Mouse (Mus musculus) neural tube, embryonic 15.5 days (tissue): Measurements from ENCODE around the gene Slc25a19. TPM values are rescaled to one million over a fixed set of nuclear protein-coding genes. Genes with fewer than 3 reads are reported as not detected.
A peak's percentile ranks its signal among the peaks of the same experiment; 100 is the strongest.

ENCODE experiments used
- ATAC-seq: fragments of 200-750 bp; cut with Nextera tagmentation; 2 replicates; pipeline ENCODE4 v1.8.0; 2017; ENCODE audit warnings: mild to moderate bottlenecking, moderate TSS enrichment, moderate library complexity; ENCODE audit not compliant: low FRiP score
- H3K27ac ChIP-seq: fragments of 300-500 bp; sonication (generic); replicated peaks from 2 replicates; pipeline ENCODE4 v1.5.1; 2015; ENCODE audit warnings: mild to moderate bottlenecking, inconsistent platforms
- H3K27me3 ChIP-seq: fragments of 300-500 bp; sonication (generic); replicated peaks from 2 replicates; pipeline ENCODE4 v1.6.1; 2015; ENCODE audit warnings: inconsistent platforms
- H3K36me3 ChIP-seq: fragments of 300-500 bp; sonication (generic); 2 replicates; pipeline ENCODE4 v1.6.1; 2015; ENCODE audit warnings: inconsistent platforms
- H3K4me1 ChIP-seq: fragments of 300-500 bp; sonication (generic); 2 replicates; pipeline ENCODE4 v1.6.1; 2015; ENCODE audit warnings: inconsistent platforms
- H3K4me2 ChIP-seq: fragments of 300-500 bp; sonication (generic); 2 replicates; pipeline ENCODE4 v1.6.1; 2015; ENCODE audit warnings: inconsistent platforms, mild to moderate bottlenecking, moderate library complexity
- H3K4me3 ChIP-seq: fragments of 300-500 bp; sonication (generic); replicated peaks from 2 replicates; pipeline ENCODE4 v1.5.1; 2015; ENCODE audit warnings: mild to moderate bottlenecking, inconsistent platforms
- H3K9ac ChIP-seq: fragments of 300-500 bp; sonication (generic); replicated peaks from 2 replicates; pipeline ENCODE4 v1.6.1; 2015; ENCODE audit warnings: mild to moderate bottlenecking, inconsistent platforms
- H3K9me3 ChIP-seq: fragments of 300-500 bp; sonication (generic); replicated peaks from 2 replicates; pipeline ENCODE4 v1.6.1; 2016; ENCODE audit warnings: inconsistent platforms
- WGBS: fragments of 180-500 bp; shearing (Covaris S2); methylation state at CpG from one replicate; pipeline ENCODE4 v1.1.7; 2015; ENCODE audit warnings: mixed read lengths; 5-methylcytosine and 5-hydroxymethylcytosine counted together
- polyA plus RNA-seq: library from polyadenylated mRNA; unstranded; fragments of >200 nt; fragmentation: Nextera tagmentation; extraction: Ambion mirVana; gene quantifications from 2 replicates; pipeline ENCODE4 v1.2.1, GENCODE M21; 2015

The Slc25a19 gene
- polyA plus RNA-seq, result 49.0 and 52.8 TPM in 2 replicates

- H3K4me3 ChIP-seq, result peak within 1 kb of the TSS; percentile 80
- H3K27ac ChIP-seq, result peak within 1 kb of the TSS; percentile 73
- H3K9me3 ChIP-seq, result no peaks in the 10 kb centered on the region
- ATAC-seq, result peak; percentile 99
- no peaks in the 10 kb centered on the region for H3K27me3 ChIP-seq
- peaks cover 25% of the 10 kb centered on the region for H3K4me1 ChIP-seq
- WGBS, result under 1% methylated on average over 47 of the region's 47 CpGs
- H3K9ac ChIP-seq, result peak within 1 kb of the TSS; percentile 66
- H3K4me2 ChIP-seq, result peak within 1 kb of the TSS; percentile 90
- peaks cover 8% of the 10 kb centered on the region for H3K36me3 ChIP-seq
Measured at GRCm38 (mm10) chr11:115627705-115628464, at the start of gene Slc25a19. Slc25a19 (minus strand) TSS chr11:115628295.

- no peak overlapping the region for H3K27ac ChIP-seq
- no peak overlapping the region for H3K4me3 ChIP-seq
- H3K36me3 ChIP-seq, result peaks cover 15% of the 10 kb centered on the region
- no peak overlapping the region for H3K9ac ChIP-seq
- 97% methylated on average over 3 of the region's 3 CpGs for WGBS
- no peaks in the 10 kb centered on the region for H3K27me3 ChIP-seq
- no peak for ATAC-seq
- no peak overlapping the region for H3K4me2 ChIP-seq
- H3K4me1 ChIP-seq, result peaks cover 8% of the 10 kb centered on the region
- no peaks in the 10 kb centered on the region for H3K9me3 ChIP-seq
Measured at GRCm38 (mm10) chr11:115677511-115677910, 49.4 kb upstream of the Slc25a19 start.

GRCm38 (mm10) chr11:115676738-115677137, 48.6 kb upstream of the Slc25a19 start:
- Histone ChIP-seq H3K4me2 (no peak overlapping the region), H3K9ac (no peak overlapping the region), H3K27me3 (no peaks in the 10 kb centered on the region), H3K9me3 (no peaks in the 10 kb centered on the region), H3K27ac (no peak overlapping the region), H3K36me3 (peaks cover 15% of the 10 kb centered on the region), H3K4me1 (peaks cover 12% of the 10 kb centered on the region), H3K4me3 (no peak overlapping the region)
- no peak for ATAC-seq
- WGBS, result 93% methylated on average over 8 of the region's 8 CpGs

GRCm38 (mm10) chr11:115674235-115674865, 46.3 kb upstream of the Slc25a19 start:
- no peak overlapping the region for H3K9ac ChIP-seq
- ATAC-seq, result no peak
- no peak overlapping the region; the same call in 1 of the 2 replicates for H3K27ac ChIP-seq
- WGBS, result 67% methylated on average over 9 of the region's 9 CpGs
- no peak overlapping the region for H3K4me2 ChIP-seq
- no peaks in the 10 kb centered on the region for H3K27me3 ChIP-seq
- H3K4me3 ChIP-seq, result no peak overlapping the region
- peaks cover 23% of the 10 kb centered on the region for H3K4me1 ChIP-seq
- no peaks in the 10 kb centered on the region for H3K9me3 ChIP-seq
- H3K36me3 ChIP-seq, result peaks cover 15% of the 10 kb centered on the region

- H3K4me1 ChIP-seq, result peaks cover 26% of the 10 kb centered on the region
- H3K36me3 ChIP-seq, result peaks cover 12% of the 10 kb centered on the region
- no peak overlapping the region for H3K4me2 ChIP-seq
- H3K9me3 ChIP-seq, result no peaks in the 10 kb centered on the region
- ATAC-seq, result no peak
- no peak overlapping the region for H3K27ac ChIP-seq
- H3K4me3 ChIP-seq, result no peak overlapping the region
- H3K27me3 ChIP-seq, result no peaks in the 10 kb centered on the region
- no peak overlapping the region for H3K9ac ChIP-seq
- WGBS, result 85% methylated on average over 9 of the region's 9 CpGs
Measured at GRCm38 (mm10) chr11:115673471-115674234, 45.6 kb upstream of the Slc25a19 start.

- ATAC-seq, result no peak
- Histone ChIP-seq H3K4me1 (peaks cover 26% of the 10 kb centered on the region), H3K27ac (no peak overlapping the region), H3K4me2 (no peak overlapping the region), H3K36me3 (peaks cover 4% of the 10 kb centered on the region; the same call in 1 of the 2 replicates), H3K27me3 (no peaks in the 10 kb centered on the region), H3K4me3 (no peak overlapping the region), H3K9me3 (no peaks in the 10 kb centered on the region), H3K9ac (no peak overlapping the region)
- WGBS, result 83% methylated on average over 7 of the region's 7 CpGs
Measured at GRCm38 (mm10) chr11:115672226-115672987, 44.3 kb upstream of the Slc25a19 start.

- WGBS, result 23% methylated on average over 5 of the region's 5 CpGs
- Histone ChIP-seq H3K36me3 (no peaks in the 10 kb centered on the region), H3K9me3 (no peaks in the 10 kb centered on the region), H3K4me2 (no peak overlapping the region), H3K27me3 (no peaks in the 10 kb centered on the region), H3K4me3 (no peak overlapping the region), H3K4me1 (peaks cover 26% of the 10 kb centered on the region), H3K27ac (0 out of 2 replicates have a peak overlapping the region, but pooled peaks have one; percentile 14), H3K9ac (no peak overlapping the region)
- ATAC-seq, result no peak
Measured at GRCm38 (mm10) chr11:115670451-115671050, 42.5 kb upstream of the Slc25a19 start.

- Histone ChIP-seq H3K27ac (no peak overlapping the region; the same call in 1 of the 2 replicates), H3K4me1 (0 out of 2 replicates have a peak, but pooled peaks cover 3% of the 10 kb centered on the region), H3K9ac (no peak overlapping the region), H3K27me3 (no peaks in the 10 kb centered on the region), H3K4me3 (no peak overlapping the region), H3K4me2 (no peak overlapping the region), H3K9me3 (no peaks in the 10 kb centered on the region), H3K36me3 (0 out of 2 replicates have a peak, but pooled peaks cover 3% of the 10 kb centered on the region)
- WGBS, result 62% methylated on average over 4 of the region's 4 CpGs
- no peak for ATAC-seq
Measured at GRCm38 (mm10) chr11:115663676-115664335, 35.7 kb upstream of the Slc25a19 start.

GRCm38 (mm10) chr11:115660376-115660775, 32.3 kb upstream of the Slc25a19 start:
- WGBS, result 98% methylated on average over 4 of the region's 4 CpGs
- Histone ChIP-seq H3K27ac (no peak overlapping the region), H3K4me1 (0 out of 2 replicates have a peak, but pooled peaks cover 5% of the 10 kb centered on the region), H3K4me2 (no peak overlapping the region), H3K9me3 (no peaks in the 10 kb centered on the region), H3K9ac (no peak overlapping the region), H3K4me3 (no peak overlapping the region), H3K27me3 (no peaks in the 10 kb centered on the region), H3K36me3 (0 out of 2 replicates have a peak, but pooled peaks cover 3% of the 10 kb centered on the region)
- ATAC-seq, result no peak

GRCm38 (mm10) chr11:115658521-115658920, 30.4 kb upstream of the Slc25a19 start:
- Histone ChIP-seq H3K9ac (no peak overlapping the region), H3K4me1 (0 out of 2 replicates have a peak, but pooled peaks cover 2% of the 10 kb centered on the region), H3K9me3 (no peaks in the 10 kb centered on the region), H3K4me2 (no peak overlapping the region), H3K36me3 (peaks cover 11% of the 10 kb centered on the region), H3K27ac (no peak overlapping the region), H3K4me3 (no peak overlapping the region), H3K27me3 (no peaks in the 10 kb centered on the region)
- no peak for ATAC-seq
- WGBS, result 94% methylated on average over 6 of the region's 6 CpGs
